ENCODE assay signal across 12 mouse cellular contexts in genomic region chr2:158629414-158629813, GRCm38 (mm10). TPM values are rescaled to one million over a fixed set of nuclear protein-coding genes. Genes with fewer than 3 reads are reported as not detected.
DNase-seq lines count a peak whose midpoint lies in the region; ATAC-seq and TF ChIP-seq lines count a peak whose summit lies in the region.
"Had no signal": no experiment of that assay in that cellular context is flagged by ENCODE, and none has a peak within 500 bp of the region (broad histone marks: within the 10 kb centered on the region; RNA-seq: fewer than 3 reads in every experiment).

No protein-coding gene starts in this region.

- H3K4me1 ChIP-seq in forebrain, embryonic 11.5 days (replicated peaks; ENCODE audit: control insufficient read depth, insufficient read depth, low read length): peaks cover 4% of the 10 kb centered on the region; the same call in 1 of the 2 replicates
- H3K4me1 ChIP-seq in forebrain, embryonic 15.5 days: peaks cover 24% of the 10 kb centered on the region
- H3K4me1 ChIP-seq in lung, adult 2 months (ENCODE audit: control insufficient read depth, insufficient read depth, low read length): peaks cover 4% of the 10 kb centered on the region; the same call in 1 of the 2 replicates

- no peak overlapping the region for H3K4me3 ChIP-seq in forebrain, embryonic 11.5 days (ENCODE audit: low read depth, low read length)
- no peak overlapping the region for H3K4me3 ChIP-seq in forebrain, embryonic 15.5 days
- no peak overlapping the region for H3K4me3 ChIP-seq in lung, adult 2 months (replicated peaks; ENCODE audit: extremely low read depth, low read depth, low read length)
- H3K4me3 ChIP-seq: embryonic facial prominence, embryonic 12.5 days; limb, embryonic 15.5 days had no signal

- H3K36me3 ChIP-seq in forebrain, embryonic 11.5 days (ENCODE audit: control insufficient read depth, insufficient read depth, low read length): peaks cover 11% of the 10 kb centered on the region; the same call in 1 of the 2 replicates
- peaks cover 45% of the 10 kb centered on the region for H3K36me3 ChIP-seq in forebrain, embryonic 15.5 days

- 79% methylated on average over 1 of the region's 1 CpGs for WGBS in forebrain, embryonic 11.5 days
- WGBS in forebrain, embryonic 15.5 days: 75% methylated on average over 1 of the region's 1 CpGs
- 50% methylated on average over 1 of the region's 1 CpGs for WGBS in lung, adult 2 months

- no peak for ATAC-seq in forebrain, embryonic 11.5 days (replicated peaks; ENCODE audit: low FRiP score)
- no peak for ATAC-seq in forebrain, embryonic 15.5 days (replicated peaks)
- ATAC-seq in megakaryocyte progenitor cell, adult 5-6 weeks (replicated peaks; ENCODE audit: poor library complexity): 0 out of 2 replicates have a peak, but pooled peaks have one; percentile 17

- H3K9me3 ChIP-seq in forebrain, embryonic 11.5 days (ENCODE audit: control insufficient read depth, low read length): no peaks in the 10 kb centered on the region
- H3K9me3 ChIP-seq in forebrain, embryonic 15.5 days: no peaks in the 10 kb centered on the region
- H3K9me3 ChIP-seq: embryonic facial prominence, embryonic 12.5 days; limb, embryonic 15.5 days had no signal

- peak; percentile 63 for DNase-seq in forebrain, embryonic 11.5 days (ENCODE audit: low spot score)
- no peak for DNase-seq in lung, adult 2 months
- no peak for DNase-seq in lung, postnatal 10 days
- peak; percentile 59 for DNase-seq in embryo, embryonic 11 days
- no peak for DNase-seq in frontal cortex, postnatal 10 days (ENCODE audit: low spot score in 2 of 2)
- DNase-seq in urinary bladder, adult 18-20 months (ENCODE audit: low spot score in 2 of 2): no peak

- no peak overlapping the region for H3K4me2 ChIP-seq in forebrain, embryonic 11.5 days (ENCODE audit: low read depth, low read length, severe bottlenecking)
- H3K4me2 ChIP-seq in forebrain, embryonic 15.5 days (replicated peaks): no peak overlapping the region
- H3K4me2 ChIP-seq: embryonic facial prominence, embryonic 12.5 days; limb, embryonic 15.5 days had no signal

- peak; percentile 66 for TF ChIP-seq CTCF in lung, adult 2 months (IDR thresholded peaks at IDR 0.05; ENCODE audit: insufficient read depth, low read length)

- H3K9ac ChIP-seq in forebrain, embryonic 11.5 days (ENCODE audit: low read length): no peak overlapping the region
- no peak overlapping the region for H3K9ac ChIP-seq in forebrain, embryonic 15.5 days (replicated peaks)
- H3K9ac ChIP-seq: embryonic facial prominence, embryonic 12.5 days; limb, embryonic 15.5 days had no signal

- H3K27me3 ChIP-seq in forebrain, embryonic 11.5 days (ENCODE audit: control insufficient read depth, insufficient read depth, low read length): no peaks in the 10 kb centered on the region
- no peaks in the 10 kb centered on the region for H3K27me3 ChIP-seq in forebrain, embryonic 15.5 days
- H3K27me3 ChIP-seq: embryonic facial prominence, embryonic 12.5 days; limb, embryonic 15.5 days had no signal

- TF ChIP-seq POLR2A in lung, adult 2 months (IDR thresholded peaks at IDR 0.05; ENCODE audit: borderline replicate concordance, extremely low read depth, low read depth, low read length): no peak

- no peak overlapping the region for H3K27ac ChIP-seq in forebrain, embryonic 11.5 days (ENCODE audit: low read depth, low read length)
- H3K27ac ChIP-seq in forebrain, embryonic 15.5 days (replicated peaks): no peak overlapping the region; the same call in 1 of the 2 replicates
- H3K27ac ChIP-seq: embryonic facial prominence, embryonic 12.5 days; limb, embryonic 15.5 days had no signal

RNA-seq across cellular contexts. Expression of gene Actr5, which starts 4.7 kb away (rescaled TPM):
- polyA plus RNA-seq in forebrain, embryonic 11.5 days (2014; fragmentation: Nextera tagmentation; extraction: Ambion mirVana): 20.6 and 20.7 TPM in 2 replicates
- 13.4 and 14.7 TPM in 2 replicates for polyA plus RNA-seq in forebrain, embryonic 15.5 days (2015; fragmentation: Nextera tagmentation; extraction: Ambion mirVana)
- polyA plus RNA-seq in lung, adult 2 months (2012; rRNA removed): 8.1 and 9.0 TPM in 2 replicates
- 9.1 and 14.7 TPM in 2 replicates for total RNA-seq in megakaryocyte progenitor cell, adult 5-6 weeks (2015)
- 14.5 and 18.7 TPM in 2 replicates for total RNA-seq in megakaryocyte progenitor cell, adult 5-6 weeks (2017)

RNA-seq across cellular contexts. Expression of gene Slc32a1, which starts 18.8 kb away (rescaled TPM):
- polyA plus RNA-seq in forebrain, embryonic 11.5 days (2014; fragmentation: Nextera tagmentation; extraction: Ambion mirVana): 1.9 and 2.5 TPM in 2 replicates
- polyA plus RNA-seq in forebrain, embryonic 15.5 days (2015; fragmentation: Nextera tagmentation; extraction: Ambion mirVana): 7.1 and 7.4 TPM in 2 replicates
- polyA plus RNA-seq in lung, adult 2 months (2012; rRNA removed): not detected in 2 replicates
- total RNA-seq in megakaryocyte progenitor cell, adult 5-6 weeks (2015): 0.05 TPM in 1 of 2 replicates, not detected in the other
- 0.04 TPM in 1 of 2 replicates, not detected in the other for total RNA-seq in megakaryocyte progenitor cell, adult 5-6 weeks (2017)
- polyA plus RNA-seq: embryonic facial prominence, embryonic 12.5 days; heart, embryonic 16.5 days; limb, embryonic 15.5 days; stomach, embryonic 16.5 days had no signal

RNA-seq across cellular contexts. Expression of gene Ppp1r16b, which starts 35.8 kb away (rescaled TPM):
- polyA plus RNA-seq in forebrain, embryonic 11.5 days (2014; fragmentation: Nextera tagmentation; extraction: Ambion mirVana): 2.8 TPM in 2 replicates
- polyA plus RNA-seq in forebrain, embryonic 15.5 days (2015; fragmentation: Nextera tagmentation; extraction: Ambion mirVana): 22.1 and 24.4 TPM in 2 replicates
- polyA plus RNA-seq in lung, adult 2 months (2012; rRNA removed): 31.6 and 43.5 TPM in 2 replicates
- 0.17 and 0.30 TPM in 2 replicates for total RNA-seq in megakaryocyte progenitor cell, adult 5-6 weeks (2015)
- 0.07 and 0.08 TPM in 2 replicates for total RNA-seq in megakaryocyte progenitor cell, adult 5-6 weeks (2017)

Comparison
In these comparisons a context has a peak if more than half of its experiments do, and no peak if none do; other contexts are left out.
1. DNase-seq: peak in forebrain, embryonic 11.5 days (single experiment) and embryo, embryonic 11 days (single experiment); none in lung, adult 2 months (single experiment), lung, postnatal 10 days (single experiment), frontal cortex, postnatal 10 days (0 of 2) and urinary bladder, adult 18-20 months (0 of 2).